Mouse (Mus musculus) adrenal gland, postnatal 36 days (tissue): ENCODE data around the gene Spag6l. TPM values are rescaled to one million over a fixed set of nuclear protein-coding genes. Genes with fewer than 3 reads are reported as not detected.

Experiments
- total RNA-seq, 2 experiments: library from RNA; stranded (reverse); gene quantifications; 2 replicates each; pipeline ENCODE4 v1.2.3; 2021

Gene Spag6l
- total RNA-seq, 2 experiments from 2014 or later: 0.10 to 0.30 TPM

Other genes starting within 250 kb of the Spag6l start
- 10 to 100 TPM in 1 of 2 experiments, 1 to 10 TPM in 1; 9.2 to 16.2 TPM for gene Fgd4, start 228.9 kb downstream of the Spag6l start, total RNA-seq
- under 1 TPM in 1 of 2 experiments, not detected in 1; 0.23 TPM for gene Olfr19, start 153.1 kb downstream of the Spag6l start, total RNA-seq
- not detected for gene Igll1, start 34.5 kb upstream of the Spag6l start, total RNA-seq
- gene Top3b, start 41.3 kb upstream of the Spag6l start, total RNA-seq: 10 to 100 TPM; 49.0 to 51.6 TPM
- under 1 TPM in 1 of 2 experiments, not detected in 1; 0.46 TPM for gene Vpreb1, start 41.4 kb upstream of the Spag6l start, total RNA-seq
- 10 to 100 TPM; 38.2 to 45.0 TPM for gene Ppm1f, start 67.0 kb upstream of the Spag6l start, total RNA-seq
- gene Mapk1, start 153.9 kb upstream of the Spag6l start, total RNA-seq: 100 to 1,000 TPM; 183 to 200 TPM
- 1 to 10 TPM; 3.3 to 7.8 TPM for gene Ypel1, start 240.2 kb upstream of the Spag6l start, total RNA-seq